Mouse (Mus musculus) olfactory bulb, adult 2 months (tissue): ENCODE results near the gene Gm17087.

ENCODE experiments used
- CTCF ChIP-seq: fragments of 200-500 bp; IDR thresholded peaks from 2 replicates; pipeline ENCODE4 v1.5.1; 2012; ENCODE audit warnings: low read depth, mild to moderate bottlenecking, low read length, moderate library complexity; ENCODE audit not compliant: insufficient read depth
- POLR2A ChIP-seq: fragments of 200-500 bp; IDR thresholded peaks from 2 replicates; pipeline ENCODE4 v1.6.1; 2012; ENCODE audit warnings: mild to moderate bottlenecking, low read depth, low read length, moderate library complexity; ENCODE audit not compliant: insufficient read depth

GRCm38 (mm10) chr17:8548733-8549132 lies 18.0 kb downstream of the Gm17087 start:
- no peak for TF ChIP-seq POLR2A
- no peak for TF ChIP-seq CTCF
